Mouse (Mus musculus) thymus, adult 18-20 months (tissue): ENCODE measurements around the gene Lat.
A peak's percentile ranks its signal among the peaks of the same experiment; 100 is the strongest.

ENCODE experiments used
- DNase-seq, 2 experiments: peaks; one replicate each; pipeline ENCODE4 v3.0.0; 2022; ENCODE audit warnings: mixed read lengths in 2 of 2

Lat gene

DNA sequence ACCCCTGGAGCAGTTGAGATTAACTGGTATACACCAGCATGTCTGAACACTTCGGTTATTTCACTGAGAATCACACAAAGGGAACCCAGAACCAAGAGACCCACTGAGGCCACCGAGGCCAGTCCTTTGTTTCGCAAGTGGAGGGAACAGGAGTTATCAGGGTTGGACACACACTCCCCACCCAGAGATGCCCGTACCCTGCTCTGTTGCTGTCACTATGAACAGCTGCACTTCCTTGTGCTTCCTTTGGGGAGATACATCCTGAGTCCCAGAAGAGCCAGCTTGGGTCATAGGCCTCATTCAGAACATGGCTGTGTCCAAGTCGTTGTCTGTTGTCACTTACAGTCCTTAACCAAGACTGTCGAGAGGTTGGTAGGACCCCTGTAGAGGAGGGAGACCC is 6.3 kb downstream of the Lat start:
- no peak for DNase-seq

DNA sequence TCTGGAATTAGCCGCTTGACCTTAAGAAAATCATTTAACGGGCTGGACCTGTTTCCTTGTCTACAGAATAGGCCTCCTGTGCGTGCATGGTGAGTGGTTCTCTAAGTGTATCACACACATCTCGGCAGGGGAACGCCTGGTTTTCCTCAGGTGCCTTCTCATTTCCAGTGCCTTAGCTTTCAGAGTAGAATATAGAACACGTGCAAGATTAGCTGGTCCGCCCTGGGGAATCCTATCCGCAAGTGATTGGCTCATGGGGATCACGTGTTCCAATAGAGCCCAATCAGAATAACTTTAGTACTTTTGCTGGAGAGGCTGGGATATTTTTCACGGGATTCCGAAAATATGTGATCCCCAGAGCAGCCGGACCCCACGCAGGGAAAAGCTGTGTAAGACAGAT is 10.3 kb downstream of the Lat start:
- DNase-seq: no peak

DNA sequence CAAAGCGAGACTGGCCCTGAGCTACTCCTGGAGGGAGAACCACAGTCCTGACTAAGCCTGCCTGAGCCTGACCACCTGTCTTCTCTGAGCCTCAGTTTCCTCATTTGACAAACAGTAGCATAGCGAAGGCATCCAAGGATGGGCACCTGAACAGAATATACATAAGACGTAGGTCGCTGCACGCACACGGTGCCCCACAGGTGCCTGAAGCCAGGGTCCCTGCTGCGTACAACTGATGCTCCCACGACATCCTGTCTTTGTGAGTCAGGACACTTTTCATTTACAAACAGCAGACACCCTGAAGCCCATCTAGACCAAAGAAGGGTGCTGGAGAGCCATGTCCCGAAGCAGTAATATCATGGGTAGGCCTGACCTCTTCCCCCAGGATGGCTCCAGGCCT is 11.0 kb downstream of the Lat start:
- no peak for DNase-seq

DNA sequence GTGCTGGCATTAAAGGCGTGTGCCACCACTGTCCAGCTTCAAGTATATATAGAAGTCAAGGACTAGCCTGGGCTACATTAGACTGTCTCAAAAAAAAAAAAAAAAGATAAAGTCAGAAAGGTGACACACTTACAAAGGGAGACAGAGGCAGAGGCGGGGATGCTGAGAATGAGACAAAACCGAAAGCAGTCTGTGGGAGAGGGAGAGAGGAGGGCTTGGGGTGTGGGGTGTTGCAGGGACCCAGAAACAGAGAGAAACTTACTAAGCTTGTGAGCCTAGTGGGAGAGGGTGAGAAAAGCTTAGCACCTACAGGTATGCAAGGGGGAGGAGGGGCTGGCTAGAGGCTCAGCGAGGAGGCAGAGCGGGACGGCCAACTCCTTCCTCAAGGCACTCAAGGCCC is 11.5 kb downstream of the Lat start:
- DNase-seq: no peak

DNA sequence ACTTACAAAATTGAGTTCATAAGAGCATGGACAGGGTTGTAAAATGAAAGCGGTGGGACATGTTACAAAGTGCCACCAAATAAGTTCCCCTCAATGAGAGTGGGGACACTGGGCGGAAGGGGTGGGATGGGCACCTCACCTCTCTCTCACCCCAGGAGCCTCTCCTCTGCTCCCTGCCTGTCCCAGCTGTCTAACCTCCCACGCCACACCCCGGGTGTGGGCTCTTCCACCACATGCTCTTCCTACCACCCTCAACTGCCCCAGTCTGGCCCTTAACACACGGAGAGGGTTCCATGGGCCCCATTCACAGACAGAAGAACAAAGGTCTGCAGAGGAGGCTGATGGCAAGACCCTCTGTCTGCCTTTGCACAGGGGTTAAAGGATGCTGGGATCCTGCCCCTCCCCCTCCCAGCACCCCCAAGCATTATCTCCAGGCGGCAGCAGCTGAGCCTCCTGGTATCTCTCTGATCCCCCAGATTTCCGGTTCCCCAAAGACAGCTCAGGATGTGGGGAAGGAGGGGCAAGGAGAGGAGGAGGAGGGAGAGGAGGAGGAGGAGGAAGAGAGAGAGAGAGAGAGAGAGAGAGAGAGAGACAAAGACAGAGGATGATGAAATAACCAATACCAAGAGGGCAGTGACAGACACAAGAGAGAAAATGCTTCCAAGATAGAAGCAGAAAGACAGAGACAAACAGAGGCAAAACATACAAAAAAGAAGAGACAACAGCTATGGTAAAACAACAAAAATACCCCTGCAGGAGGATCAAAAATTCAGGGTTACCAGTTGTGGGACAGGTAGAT is 12.4 kb downstream of the Lat start:
- peak in 1 of 2 experiments; percentile 55 for DNase-seq

DNA sequence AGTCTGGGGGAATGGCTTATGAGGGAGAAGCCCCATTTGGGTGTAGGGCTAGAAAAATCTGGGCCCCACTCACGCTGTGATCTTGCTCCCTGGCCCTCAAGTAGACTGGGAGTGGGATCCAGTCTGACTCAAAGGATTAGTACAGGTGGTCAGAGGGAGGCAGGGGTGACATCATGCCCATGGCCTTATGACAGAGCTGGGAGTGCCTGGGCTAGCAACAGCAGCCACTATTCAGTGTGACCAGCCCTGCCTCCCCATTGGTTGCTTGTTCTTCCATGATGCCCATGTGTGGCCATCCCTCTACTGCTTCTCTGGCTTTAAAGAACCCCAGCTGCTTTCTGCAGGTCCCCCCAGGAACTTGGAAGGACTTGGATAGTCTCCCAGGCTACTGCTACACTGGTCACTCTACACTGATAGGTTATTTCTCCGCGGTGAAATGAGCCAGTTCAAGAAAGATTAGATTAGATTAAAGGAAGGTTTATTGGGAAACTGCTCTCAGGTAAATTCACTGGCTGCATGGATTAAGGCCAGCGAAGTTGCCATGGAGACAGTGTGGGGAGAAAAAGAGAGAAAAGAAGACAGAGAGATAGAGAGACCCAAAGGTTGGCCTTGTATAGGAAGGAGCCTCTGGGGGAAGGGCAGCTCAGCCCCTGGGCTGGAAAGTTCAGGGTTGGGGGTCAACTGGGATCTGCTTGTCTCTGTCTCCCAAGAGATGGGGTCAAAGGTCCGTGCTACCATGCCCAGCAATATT is 13.3 kb downstream of the Lat start:
- no peak for DNase-seq

DNA sequence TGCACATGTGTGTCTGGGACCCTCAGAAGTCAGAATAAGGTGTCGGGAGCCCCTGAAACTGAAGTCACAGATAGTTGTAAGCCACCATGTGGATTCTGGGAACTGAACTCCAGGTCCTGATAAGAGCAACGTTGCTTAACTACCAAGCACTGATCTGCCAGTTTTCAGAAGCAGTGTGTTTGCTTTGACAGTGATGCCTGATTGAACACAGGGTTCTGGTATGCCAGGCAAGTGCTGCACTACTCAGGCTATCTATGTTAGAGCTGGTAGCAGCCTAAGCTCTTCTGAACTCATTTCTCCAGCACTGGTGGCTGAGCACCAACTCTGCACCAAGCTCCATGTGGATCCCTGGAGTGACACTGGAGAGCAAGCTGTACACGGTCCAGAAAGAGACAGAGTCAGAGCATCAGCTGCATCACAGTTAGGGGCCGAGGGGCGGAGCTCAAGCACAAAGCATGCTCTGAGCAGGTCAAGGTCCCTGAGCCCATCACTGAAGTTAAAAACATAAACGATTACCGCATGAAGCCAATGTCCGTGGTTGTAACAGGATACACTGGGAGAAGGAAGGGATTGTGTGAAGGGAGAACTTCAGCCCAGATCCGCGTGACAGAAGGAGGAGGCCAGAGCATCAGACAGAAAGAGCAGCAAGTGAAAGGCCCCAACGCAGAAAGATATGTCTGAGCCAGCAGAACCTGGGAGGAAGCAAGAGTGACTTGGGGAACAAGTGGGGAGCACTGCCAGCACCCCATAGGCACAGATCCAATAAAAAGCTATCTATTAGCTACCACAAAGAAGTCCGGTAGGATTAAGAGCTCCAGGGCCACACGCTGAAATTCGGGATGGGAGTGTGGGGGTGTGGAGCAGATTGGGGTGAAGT is 14.4 kb downstream of the Lat start:
- DNase-seq: peak in 1 of 2 experiments; percentile 19

DNA sequence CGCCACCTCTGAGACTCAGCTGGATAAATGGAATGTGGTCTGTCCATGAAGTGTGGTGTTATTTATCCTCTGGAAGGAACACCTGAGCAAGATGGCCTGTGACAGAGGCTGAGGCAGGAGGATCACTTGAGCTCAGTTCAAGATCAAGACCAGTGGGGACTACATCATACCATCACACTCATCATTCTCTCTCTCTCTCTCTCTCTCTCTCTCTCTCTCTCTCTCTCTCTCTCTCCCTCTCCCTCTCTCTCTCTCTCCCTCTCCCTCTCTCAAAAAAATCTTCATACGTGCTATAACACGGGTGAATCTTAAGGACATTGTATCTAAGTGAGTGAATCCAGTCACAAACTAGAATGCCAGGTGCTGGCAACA is 15.4 kb downstream of the Lat start:
- DNase-seq: no peak

DNA sequence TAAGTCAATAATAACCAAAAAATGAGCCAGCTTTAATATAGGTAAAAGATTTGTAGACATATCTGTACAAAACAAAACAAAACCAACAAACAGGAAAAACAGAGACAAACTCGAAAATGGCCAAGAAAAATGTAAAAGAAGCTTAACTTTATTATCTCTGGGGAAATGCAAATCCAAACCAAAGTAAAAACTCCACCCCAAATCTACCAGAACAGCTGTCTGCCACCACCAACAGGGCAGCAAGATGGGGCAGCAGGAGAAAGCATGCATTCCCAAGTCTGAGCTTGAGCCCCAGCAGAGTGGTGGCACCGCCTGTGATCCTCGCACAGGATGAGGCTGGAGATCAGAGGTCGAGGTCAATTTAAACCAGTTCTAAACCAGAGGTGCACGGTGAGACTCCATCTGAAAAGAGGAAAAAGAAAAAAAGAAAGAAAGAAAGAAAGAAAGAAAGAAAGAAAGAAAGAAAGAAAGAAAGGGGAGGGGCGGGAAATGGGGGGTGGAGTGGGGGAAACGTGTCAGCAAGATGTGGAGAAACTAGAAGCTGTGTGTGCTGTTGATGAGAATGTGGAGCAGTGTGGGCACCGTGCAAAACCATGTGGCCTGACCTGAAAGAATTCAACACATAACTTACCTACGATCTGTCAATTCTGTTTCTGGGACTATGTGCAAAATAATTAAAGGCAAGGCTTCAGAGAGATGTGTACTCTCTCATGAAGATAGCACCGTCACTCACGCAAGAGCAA is 15.9 kb downstream of the Lat start:
- DNase-seq: no peak

DNA sequence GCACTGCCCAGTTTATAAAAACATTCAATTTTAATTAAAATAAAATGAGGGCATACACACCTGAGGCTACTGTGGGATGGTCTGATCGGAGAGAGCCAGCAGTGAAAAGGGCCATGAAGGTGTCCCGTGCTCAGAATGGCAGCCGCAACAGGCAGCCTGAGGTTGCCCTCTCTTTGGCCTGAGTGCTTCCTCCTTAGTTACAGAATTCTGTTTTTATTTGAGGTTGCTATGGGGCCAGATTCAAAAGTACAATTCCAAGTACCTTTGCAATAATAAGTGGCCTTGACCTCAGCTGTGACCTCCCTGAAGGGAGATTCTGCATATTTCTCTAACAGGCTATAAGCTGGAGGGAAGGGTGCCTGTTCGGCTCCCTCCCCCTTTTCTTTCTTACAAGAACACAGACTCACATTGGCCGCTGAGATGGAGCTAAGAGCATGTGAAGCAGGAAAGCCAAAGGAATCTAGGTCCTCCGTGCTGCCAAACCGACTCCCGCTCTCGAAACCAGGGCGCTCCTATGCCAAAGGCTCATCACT is 17.9 kb downstream of the Lat start:
- DNase-seq: no peak

DNA sequence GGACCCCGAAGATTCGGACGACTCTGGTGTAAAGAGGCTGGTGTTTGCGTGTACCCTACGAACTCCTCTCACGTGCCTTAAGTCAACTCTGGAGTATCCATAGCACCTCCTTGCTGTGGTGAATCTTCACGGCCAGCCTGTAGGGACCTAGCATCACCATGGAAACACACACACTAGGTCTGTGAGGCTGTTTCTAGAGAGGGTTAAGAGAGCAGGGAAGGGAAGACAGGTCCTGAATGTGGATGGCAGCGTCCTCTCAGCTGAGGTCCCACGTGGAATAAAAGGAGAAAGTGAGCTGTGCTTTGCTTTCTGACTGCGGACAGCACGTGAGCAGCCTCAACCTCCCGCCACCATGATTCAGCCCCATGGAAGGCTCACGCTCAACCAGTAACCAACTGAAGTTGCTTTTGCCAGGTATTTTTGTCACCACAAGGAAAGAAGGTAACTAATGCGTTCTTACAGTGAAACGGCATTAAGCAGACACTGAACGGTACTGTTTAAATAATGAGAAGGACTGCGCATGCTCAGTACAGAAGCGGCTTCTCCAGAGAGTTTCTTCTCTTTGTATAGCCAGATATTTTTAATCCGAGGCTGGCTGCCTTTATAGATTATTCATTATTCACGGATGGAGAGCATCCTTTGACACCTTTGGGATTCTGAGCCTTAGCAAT is 18.5 kb downstream of the Lat start:
- DNase-seq: no peak

DNA sequence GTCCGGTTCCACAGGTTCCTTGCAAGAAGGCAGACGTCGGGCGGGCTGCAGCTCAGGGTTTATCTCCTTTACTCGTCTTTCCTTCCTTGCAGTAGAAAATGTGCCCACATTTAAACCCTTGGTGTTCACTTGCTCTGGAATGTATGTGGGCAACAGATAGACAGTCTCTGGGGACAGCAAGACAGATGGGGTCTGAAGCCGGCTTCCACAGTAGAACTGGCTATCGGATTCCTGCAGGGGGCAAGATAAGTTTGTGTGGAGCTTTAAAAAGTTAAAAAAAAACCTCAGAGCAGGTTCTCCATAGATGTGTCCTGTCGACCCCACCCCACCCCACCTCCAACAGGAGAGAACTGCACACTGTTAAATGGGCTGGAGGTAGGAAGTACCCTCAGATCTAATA is 21.1 kb downstream of the Lat start:
- DNase-seq: no peak

DNA sequence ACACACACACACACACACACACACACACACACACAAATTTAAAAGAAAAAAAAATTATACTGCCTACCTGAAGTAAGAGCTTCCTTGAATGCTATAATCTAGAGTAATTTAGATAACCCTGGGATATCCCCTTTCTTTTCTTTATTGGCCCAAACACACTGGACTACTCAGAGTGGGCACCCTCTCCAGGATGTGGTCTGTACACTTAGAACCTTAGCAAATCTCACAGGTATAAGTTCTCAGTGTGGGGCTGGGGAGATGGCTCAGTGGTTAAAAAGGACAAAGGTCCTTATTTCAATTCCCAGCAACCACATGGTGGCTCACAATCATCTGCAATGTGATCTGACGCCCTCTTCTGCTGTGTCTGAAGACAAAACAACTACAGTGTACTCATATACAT is 22.3 kb downstream of the Lat start:
- DNase-seq: no peak

DNA sequence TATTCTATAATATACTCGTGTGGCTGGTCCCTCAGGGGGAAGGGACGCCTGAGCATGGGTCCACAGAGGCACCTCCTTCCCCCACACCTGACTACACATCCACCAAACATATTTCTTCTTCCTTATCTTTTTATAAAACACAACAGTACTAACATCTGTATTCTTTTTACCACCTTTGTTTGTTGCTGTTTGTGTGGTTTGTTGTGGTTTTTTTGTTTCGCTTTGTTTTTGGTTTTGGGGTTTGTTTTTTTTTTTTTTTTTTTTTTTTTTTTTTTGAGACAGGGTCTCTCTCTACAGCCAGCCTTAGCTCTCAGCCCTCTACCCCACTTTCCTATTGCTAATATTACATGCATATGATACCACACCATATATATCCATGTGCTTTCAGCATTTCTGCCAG is 23.4 kb downstream of the Lat start:
- DNase-seq: no peak

DNA sequence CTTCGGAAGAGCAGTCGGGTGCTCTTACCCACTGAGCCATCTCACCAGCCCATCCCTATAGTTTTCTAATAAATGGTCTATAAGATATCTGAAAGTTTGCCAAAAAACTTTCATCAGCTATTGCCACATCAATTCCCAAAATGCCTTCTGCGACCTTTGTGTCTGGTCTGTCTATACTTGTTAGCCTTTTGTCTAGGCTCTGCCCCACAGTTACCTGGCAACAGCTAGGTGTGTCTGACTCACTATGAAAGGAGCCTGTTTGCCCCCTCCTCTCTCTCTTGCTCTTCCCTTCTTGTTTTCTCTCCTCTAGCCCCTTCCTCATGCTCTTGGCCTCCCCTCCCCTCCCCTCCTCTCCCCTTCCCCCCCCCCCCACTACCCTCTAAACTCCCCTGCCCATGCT is 23.8 kb downstream of the Lat start:
- DNase-seq: no peak

DNA sequence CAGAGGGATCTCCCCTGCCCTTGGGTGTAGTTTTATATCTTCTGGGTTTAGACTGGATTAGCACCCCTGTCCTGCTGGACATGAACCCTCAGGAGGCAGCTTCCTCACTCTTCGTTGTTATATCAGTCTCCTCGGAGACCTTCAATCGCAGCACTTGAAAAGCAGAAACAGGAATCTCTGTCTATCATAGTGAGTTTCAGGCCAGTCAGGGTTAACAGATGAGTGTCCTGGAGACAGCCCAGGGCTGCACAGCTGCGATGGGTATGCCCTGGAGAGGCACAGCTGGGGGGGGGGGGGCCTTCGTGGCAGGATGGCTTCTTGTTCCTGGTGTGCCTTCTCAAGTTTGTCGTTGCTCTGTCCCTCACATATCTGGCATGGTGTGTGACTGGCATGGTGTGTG is 28.5 kb downstream of the Lat start:
- no peak for DNase-seq

DNA sequence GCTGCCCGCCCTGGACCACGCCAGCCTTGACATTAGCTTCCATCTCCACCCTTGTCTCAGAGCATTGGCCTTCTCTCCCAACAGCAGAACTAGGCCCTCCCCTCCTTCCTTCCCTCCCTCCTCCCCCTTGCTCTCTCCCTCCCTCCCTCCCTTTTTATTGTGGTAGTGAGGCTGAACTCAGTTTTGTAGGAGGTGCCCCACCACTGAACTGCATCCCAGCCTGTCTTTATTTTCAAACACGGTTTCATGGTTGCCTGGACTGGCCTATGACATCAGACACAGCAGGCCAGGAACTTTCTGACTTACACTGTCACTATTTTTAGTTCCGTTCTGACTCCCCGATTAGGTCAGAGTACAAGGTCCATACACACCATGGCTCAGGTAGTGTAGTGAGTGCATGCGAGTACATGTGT is 29.2 kb downstream of the Lat start:
- DNase-seq: peak in 1 of 2 experiments; percentile 40

DNA sequence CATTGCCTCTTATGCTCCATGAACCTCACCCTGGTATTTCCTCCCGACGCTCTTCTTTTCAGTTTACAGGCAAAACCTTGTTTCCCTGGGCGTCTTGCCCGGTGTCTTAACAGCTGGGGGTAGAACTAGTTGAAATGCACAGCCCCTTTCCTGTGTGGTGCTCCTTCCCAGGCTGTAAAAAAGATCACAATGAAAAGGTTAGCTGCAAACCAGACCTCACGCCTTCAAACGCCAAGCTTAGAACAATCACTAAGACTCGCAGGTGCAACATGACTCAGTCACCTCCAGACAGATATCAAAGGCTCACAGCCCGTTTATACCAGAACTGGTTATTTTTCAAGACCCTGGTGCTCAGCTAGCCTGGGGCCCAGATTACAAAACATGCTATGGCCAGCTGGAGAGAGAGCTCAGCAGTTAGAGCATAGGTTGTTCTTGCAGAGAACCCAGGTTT is 29.8 kb downstream of the Lat start:
- peak; percentile 42 to 75 for DNase-seq

DNA sequence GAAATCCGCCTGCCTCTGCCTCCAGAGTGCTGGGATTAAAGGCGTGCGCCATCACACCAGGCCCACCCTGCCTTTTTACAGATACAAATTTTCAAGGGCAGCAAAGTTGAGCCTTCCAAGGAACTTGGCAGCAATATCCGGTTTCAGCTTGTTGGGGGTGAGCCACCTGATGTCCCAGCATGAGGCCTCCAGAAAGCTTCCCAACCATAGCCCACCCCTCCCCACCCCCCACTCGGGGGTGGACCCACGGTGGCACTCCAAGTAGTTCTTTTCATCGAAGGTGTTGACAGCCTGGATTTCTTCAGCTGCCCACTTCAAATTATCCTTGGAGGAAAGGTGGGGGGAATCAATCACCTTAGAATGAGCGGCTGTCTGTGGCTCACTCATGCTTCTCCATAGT is 30.5 kb downstream of the Lat start:
- DNase-seq: no peak

DNA sequence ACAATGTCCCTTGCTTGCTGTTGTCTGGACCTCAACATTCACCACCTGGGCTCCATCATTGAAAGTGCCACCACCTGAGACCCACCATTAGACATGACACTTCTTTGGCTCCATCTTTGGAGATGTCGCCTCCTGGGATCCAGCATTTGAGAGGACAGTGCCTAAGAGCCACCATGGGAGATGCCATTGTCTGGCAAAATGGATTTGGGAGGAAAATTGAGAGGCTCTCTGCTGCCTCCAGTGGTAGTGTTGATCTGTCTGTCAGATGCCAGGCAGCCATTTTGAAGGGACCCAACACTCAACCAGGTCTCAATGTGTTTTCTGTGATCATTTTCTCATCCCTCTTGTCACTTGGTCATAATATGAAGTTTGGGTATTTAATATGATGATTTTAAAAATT is 33.8 kb downstream of the Lat start:
- DNase-seq: no peak

DNA sequence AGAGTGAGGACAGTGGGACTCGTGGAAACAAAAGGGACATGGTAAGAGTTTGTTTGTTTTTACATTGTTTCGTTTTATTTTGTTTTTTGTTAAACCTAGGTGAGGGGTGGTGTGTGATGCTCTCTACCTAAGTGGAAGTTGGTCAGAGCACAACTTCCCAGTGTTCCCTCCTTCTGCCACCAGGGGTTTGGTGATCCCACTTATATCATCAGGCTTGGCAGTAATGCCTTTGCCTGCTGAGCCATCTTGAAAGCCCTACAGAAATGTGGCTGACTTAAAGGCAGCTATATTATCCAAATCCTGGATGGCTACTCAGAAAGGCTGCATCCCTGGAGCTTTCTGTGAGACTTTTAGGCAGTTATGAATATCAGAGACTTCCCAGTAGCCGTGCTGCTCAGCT is 36.7 kb downstream of the Lat start:
- no peak for DNase-seq

DNA sequence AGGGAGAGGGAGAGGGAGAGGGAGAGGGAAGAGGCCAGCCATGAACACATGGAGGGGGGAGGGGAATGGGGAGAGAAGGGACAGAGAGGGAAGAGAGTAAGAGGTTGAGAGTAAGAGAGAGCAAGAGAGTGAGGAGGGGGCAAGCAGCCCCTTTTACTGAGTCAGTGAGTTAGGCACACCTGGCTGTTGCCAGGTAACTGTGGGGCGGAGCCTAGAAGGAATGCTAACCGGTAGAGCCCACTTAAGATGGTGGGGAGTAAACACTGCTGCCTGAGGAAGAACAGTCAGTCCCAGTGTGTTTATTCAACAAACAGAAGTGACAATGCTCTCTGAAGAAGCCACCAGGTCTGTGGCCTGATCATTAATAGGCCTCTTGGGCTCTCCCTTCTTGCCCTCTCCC is 38.7 kb downstream of the Lat start:
- no peak for DNase-seq
